Mouse (Mus musculus): ENCODE data around the gene Rgs17.

GRCm38 (mm10) chr10:5846939-5847338, 75.3 kb downstream of the Rgs17 start:
- TF ChIP-seq CTCF (IDR thresholded peaks at IDR 0.05; ENCODE audit: insufficient read depth, low read depth, low read length), result no peak
- no peak for TF ChIP-seq POLR2A (IDR thresholded peaks at IDR 0.05; ENCODE audit: insufficient read depth, low read depth, low read length)
